Mouse (Mus musculus): ENCODE results near the gene Gm20809.
"Not testable (repeated sequence)": the region's sequence is repeated elsewhere in the genome, so short reads cannot be mapped to it uniquely, and the experiment has no call there.

Gene Gm20809

DNA sequence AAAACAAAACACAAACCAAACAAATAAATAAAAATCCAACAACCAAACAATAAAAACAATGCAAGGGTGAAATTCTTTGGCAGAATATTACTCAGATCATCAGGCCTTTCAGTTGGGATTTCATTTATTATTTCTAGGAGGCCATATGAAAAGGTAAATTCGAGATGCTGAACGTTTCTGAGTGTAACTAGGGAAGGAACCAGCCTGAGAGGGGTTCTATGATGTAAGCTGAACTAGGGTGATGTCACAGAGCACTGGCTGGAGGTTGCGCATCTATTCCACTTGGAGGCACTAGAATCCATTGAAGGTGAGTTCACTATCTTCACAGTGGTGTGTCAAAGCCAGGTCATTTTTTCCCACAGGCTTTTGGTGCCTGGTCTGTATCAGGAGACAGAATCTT lies at the start of gene Gm20809:
Gene Gm20809 (plus strand): TSS at position 301 of the 400 bp plus-strand sequence.
- DNase-seq (ENCODE audit: low spot score in 2 of 2), result not testable (repeated sequence)
